Mouse (Mus musculus) intestine, embryonic 14.5 days (tissue): ENCODE results near the gene Rbm6. TPM values are rescaled to one million over a fixed set of nuclear protein-coding genes. Genes with fewer than 3 reads are reported as not detected.

ENCODE experiments used
- ATAC-seq: fragments of 200-750 bp; cut with Nextera tagmentation; replicated peaks from 2 replicates; pipeline ENCODE4 v1.8.0; 2017; ENCODE audit warnings: low read depth, moderate number of reproducible peaks, moderate TSS enrichment, moderate library complexity; ENCODE audit not compliant: low FRiP score, low TSS enrichment
- DNase-seq: peaks from one replicate; pipeline ENCODE4 v3.0.0-alpha.2; 2018; ENCODE audit warnings: low spot score
- H3K27ac ChIP-seq: fragments of 300-500 bp; sonication (generic); 2 replicates; pipeline ENCODE4 v1.5.1; 2014; ENCODE audit warnings: low read depth, mild to moderate bottlenecking, control low read depth
- H3K27me3 ChIP-seq: fragments of 300-500 bp; sonication (generic); replicated peaks from 2 replicates; pipeline ENCODE4 v1.6.1; 2014; ENCODE audit warnings: low read length, control low read depth; ENCODE audit not compliant: control insufficient read depth, insufficient read depth
- H3K36me3 ChIP-seq: fragments of 300-500 bp; sonication (generic); 2 replicates; pipeline ENCODE4 v1.6.1; 2014; ENCODE audit warnings: low read length, control low read depth; ENCODE audit not compliant: control insufficient read depth, insufficient read depth
- H3K4me1 ChIP-seq: fragments of 300-500 bp; sonication (generic); replicated peaks from 2 replicates; pipeline ENCODE4 v1.6.1; 2014; ENCODE audit warnings: low read length, control low read depth, mixed read lengths; ENCODE audit not compliant: control insufficient read depth, insufficient read depth
- H3K4me2 ChIP-seq: fragments of 300-500 bp; sonication (generic); 2 replicates; pipeline ENCODE4 v1.6.1; 2014; ENCODE audit warnings: low read length
- H3K4me3 ChIP-seq: fragments of 300-500 bp; sonication (generic); 2 replicates; pipeline ENCODE4 v1.5.1; 2014; ENCODE audit warnings: low read depth, low read length, control low read depth, mixed read lengths
- H3K9ac ChIP-seq: fragments of 300-500 bp; sonication (generic); 2 replicates; pipeline ENCODE4 v1.6.1; 2014; ENCODE audit warnings: mild to moderate bottlenecking, low read length
- H3K9me3 ChIP-seq: fragments of 300-500 bp; sonication (generic); 2 replicates; pipeline ENCODE4 v1.6.1; 2016; ENCODE audit warnings: low read length, control low read depth; ENCODE audit not compliant: control insufficient read depth
- WGBS: fragments of 180-500 bp; shearing (Covaris S2); extraction: QIAGEN DNeasy Blood & Tissue Kit; methylation state at CpG from one replicate; pipeline ENCODE4 v1.1.7; 2014; 5-methylcytosine and 5-hydroxymethylcytosine counted together
- polyA plus RNA-seq: library from polyadenylated mRNA; unstranded; fragments of >200 nt; fragmentation: Nextera tagmentation; extraction: Ambion mirVana; gene quantifications from 2 replicates; pipeline ENCODE4 v1.2.1, GENCODE M21; 2014

Rbm6 gene
- polyA plus RNA-seq, 1 experiment from 2014 or later: 64.2 TPM

DNA sequence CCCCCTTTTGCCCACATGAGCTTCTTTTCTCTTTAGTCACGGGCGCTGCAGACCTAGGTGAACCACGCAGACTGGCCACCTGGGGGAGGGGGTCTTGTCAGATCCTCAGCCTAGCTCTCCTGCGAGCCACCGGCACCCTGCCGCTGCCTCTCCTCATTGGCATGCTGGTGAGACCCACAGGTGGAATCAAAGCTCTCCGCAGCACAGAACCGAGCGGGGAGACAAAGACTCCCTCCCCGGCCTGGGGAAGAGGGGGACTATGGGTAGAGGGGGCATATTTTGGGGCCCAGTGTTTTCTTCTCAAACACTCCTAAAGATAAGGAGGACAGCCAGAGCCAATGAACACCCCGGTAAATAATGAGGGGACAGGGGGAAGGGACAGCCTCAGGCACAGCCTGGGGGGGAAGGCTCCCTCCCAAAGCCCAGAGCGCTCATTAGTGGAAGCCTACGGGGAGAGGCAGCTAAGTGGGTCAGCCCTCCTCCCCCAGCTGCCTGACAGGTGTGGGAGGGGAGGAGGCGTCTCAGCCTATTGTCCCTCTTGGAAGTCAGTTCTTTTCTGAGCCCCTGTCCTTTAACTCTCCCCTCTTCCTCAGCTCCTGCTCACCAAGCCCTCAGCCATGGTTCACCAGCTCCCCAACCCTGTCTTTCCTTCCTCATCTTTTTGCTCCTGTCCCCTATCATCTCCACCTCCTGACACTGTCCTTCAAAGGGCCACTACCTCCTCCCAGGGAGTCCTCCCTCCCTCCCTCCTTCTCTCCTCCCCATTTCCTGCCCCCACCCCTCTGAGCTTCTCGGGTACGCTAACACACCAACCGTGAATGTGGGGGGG, 137.5 kb downstream of the Rbm6 start:
- Histone ChIP-seq H3K4me2 (peak overlapping the region; percentile 34), H3K4me1 (peaks cover 26% of the 10 kb centered on the region), H3K9me3 (no peaks in the 10 kb centered on the region), H3K9ac (no peak overlapping the region), H3K4me3 (no peak overlapping the region), H3K36me3 (peaks cover 25% of the 10 kb centered on the region), H3K27me3 (peaks cover 5% of the 10 kb centered on the region; the same call in 1 of the 2 replicates), H3K27ac (no peak overlapping the region)
- DNase-seq (no peak), ATAC-seq (no peak)
- WGBS: 8% methylated on average over 17 of the region's 17 CpGs

DNA sequence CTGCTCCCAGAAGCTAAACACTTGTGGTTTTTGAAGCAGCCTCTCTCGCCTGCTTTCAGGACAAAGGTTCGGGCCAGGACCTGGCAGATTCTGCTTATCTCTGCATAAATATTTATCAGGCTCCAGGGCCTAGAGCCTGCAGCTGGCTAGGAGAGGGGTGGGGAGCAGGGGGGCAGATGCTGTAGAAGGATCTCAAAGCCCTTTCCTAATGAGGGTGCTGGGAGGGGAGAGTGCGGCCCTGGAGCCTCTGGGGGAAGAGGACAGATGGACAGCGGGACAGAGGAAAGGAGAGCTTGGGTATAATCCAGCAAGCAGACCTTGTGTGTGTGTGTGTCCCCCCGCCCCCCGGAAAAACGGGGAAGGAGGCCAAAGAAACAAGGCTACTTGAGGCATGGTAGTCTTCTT, 138.5 kb downstream of the Rbm6 start:
- 22% methylated on average over 7 of the region's 7 CpGs for WGBS
- Histone ChIP-seq H3K9ac (no peak overlapping the region), H3K9me3 (no peaks in the 10 kb centered on the region), H3K27ac (no peak overlapping the region), H3K36me3 (peaks cover 15% of the 10 kb centered on the region), H3K4me1 (peaks cover 26% of the 10 kb centered on the region), H3K4me3 (no peak overlapping the region), H3K27me3 (peaks cover 5% of the 10 kb centered on the region; the same call in 1 of the 2 replicates), H3K4me2 (no peak overlapping the region)
- DNase-seq (no peak), ATAC-seq (no peak)

DNA sequence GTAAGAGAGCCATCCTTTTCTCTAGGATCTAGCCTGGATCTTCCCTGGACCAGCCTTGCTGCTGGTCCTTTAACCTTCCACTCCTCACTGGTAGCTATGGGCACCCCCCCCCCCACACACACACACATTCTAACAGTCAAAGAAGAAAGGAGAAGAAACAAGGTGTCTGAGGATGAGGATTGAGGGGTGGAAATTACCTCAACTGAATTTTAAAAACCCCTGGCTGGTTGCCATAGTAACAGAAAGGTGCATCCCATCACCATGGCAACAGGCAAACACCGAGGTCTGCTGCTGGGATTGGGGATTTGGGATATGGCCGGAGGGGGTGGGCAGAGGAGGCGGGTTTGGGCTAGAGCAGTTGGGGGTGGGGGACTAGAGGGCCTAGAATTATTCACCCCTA, 143.3 kb downstream of the Rbm6 start:
- no peaks in the 10 kb centered on the region for H3K27me3 ChIP-seq
- no peak overlapping the region for H3K27ac ChIP-seq
- H3K4me1 ChIP-seq: peaks cover 12% of the 10 kb centered on the region
- no peaks in the 10 kb centered on the region for H3K9me3 ChIP-seq
- H3K4me2 ChIP-seq: no peak overlapping the region
- WGBS: 41% methylated on average over 3 of the region's 3 CpGs
- DNase-seq (no peak), ATAC-seq (no peak)
- H3K36me3 ChIP-seq: no peaks in the 10 kb centered on the region
- H3K4me3 ChIP-seq: no peak overlapping the region
- no peak overlapping the region for H3K9ac ChIP-seq

DNA sequence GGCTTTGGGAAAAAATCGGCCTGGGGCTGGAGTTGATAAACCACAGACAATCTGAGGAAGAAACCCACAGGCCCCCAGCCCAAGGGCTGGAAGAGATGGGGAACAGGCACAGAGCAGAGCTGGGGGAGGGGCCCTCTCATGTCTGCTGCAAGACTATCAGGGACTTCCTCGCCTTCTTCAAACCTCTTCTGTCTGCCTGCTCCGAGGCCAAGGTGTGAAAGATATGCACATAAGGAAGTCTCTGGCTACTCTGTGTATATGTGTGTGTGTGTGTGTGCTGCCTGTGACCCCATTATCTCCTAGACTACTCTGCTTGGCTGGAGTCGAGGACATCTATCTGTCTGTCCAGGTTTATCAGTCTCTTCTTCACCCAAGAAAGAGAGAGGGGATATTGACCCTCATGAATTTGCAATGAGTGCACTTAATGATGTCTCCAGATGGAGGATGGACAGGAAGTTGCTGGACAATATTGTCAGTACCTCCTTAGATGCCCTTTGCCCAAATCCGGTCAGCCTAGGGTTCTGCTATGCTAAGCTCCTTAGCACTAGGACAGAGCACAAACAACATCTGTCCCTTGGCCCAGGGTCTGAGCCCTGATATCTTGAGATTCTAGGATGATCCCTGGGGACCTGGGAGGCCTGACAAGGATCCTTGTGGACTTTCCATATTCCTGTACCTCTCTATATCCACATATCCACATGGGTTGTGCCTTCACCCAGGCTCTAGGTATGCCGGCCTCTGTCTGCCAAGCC, 143.9 kb downstream of the Rbm6 start:
- no peak for DNase-seq
- no peaks in the 10 kb centered on the region for H3K36me3 ChIP-seq
- no peaks in the 10 kb centered on the region for H3K27me3 ChIP-seq
- peaks cover 9% of the 10 kb centered on the region for H3K4me1 ChIP-seq
- no peak overlapping the region for H3K4me2 ChIP-seq
- H3K9ac ChIP-seq: no peak overlapping the region
- 53% methylated on average over 6 of the region's 6 CpGs for WGBS
- no peak overlapping the region for H3K27ac ChIP-seq
- no peak for ATAC-seq
- H3K9me3 ChIP-seq: no peaks in the 10 kb centered on the region
- H3K4me3 ChIP-seq: no peak overlapping the region

DNA sequence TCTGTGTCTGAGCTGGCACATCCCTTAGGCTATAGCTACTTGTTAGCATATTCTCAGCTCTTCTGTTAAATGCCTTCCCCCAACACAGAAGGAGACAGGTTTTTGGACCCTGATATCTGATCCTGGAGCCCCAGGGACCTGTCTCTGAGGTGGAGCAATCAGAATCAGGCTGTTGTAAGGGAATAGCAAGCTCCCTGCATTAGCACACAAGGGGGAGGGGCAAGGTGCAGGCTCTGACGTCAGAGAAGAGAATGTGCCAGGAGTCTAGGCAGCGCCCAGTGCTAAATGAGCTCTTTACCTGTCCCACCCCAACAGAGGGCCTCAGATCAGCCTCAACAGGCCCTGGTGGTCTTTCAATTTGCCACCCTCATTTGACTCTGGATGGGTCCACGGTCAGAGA, 146.0 kb downstream of the Rbm6 start:
- Histone ChIP-seq H3K4me3 (no peak overlapping the region), H3K9me3 (no peaks in the 10 kb centered on the region), H3K27ac (no peak overlapping the region), H3K36me3 (no peaks in the 10 kb centered on the region), H3K4me1 (peaks cover 24% of the 10 kb centered on the region), H3K4me2 (no peak overlapping the region), H3K9ac (no peak overlapping the region), H3K27me3 (no peaks in the 10 kb centered on the region)
- WGBS: 53% methylated on average over 3 of the region's 3 CpGs
- no peak for ATAC-seq
- no peak for DNase-seq

DNA sequence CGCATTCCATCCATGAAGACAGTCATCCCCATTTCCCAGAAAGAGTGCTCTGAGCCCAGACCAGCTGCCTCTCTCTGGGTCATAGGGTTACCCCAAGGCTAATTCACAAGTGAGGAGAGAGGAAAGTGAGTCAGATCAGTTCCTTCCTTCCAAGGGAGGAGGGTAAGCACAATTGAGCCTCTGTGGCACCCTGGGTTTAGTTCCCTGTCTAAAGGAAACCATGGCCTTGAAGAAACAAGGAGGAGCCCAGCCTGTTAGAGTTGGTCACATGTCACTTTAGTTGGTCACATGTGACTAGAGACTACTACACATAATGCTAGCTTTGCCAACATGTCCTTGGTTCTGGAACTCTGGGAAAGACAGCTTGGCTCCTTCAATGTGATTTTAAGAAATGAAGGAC, 148.2 kb downstream of the Rbm6 start:
- Histone ChIP-seq H3K27me3 (no peaks in the 10 kb centered on the region), H3K4me2 (no peak overlapping the region), H3K36me3 (no peaks in the 10 kb centered on the region), H3K27ac (peak overlapping the region; percentile 1; the same call in 1 of the 2 replicates), H3K9me3 (no peaks in the 10 kb centered on the region), H3K4me1 (peaks cover 24% of the 10 kb centered on the region), H3K4me3 (no peak overlapping the region), H3K9ac (no peak overlapping the region)
- no peak for DNase-seq
- 79% methylated on average over 1 of the region's 1 CpGs for WGBS
- no peak for ATAC-seq

DNA sequence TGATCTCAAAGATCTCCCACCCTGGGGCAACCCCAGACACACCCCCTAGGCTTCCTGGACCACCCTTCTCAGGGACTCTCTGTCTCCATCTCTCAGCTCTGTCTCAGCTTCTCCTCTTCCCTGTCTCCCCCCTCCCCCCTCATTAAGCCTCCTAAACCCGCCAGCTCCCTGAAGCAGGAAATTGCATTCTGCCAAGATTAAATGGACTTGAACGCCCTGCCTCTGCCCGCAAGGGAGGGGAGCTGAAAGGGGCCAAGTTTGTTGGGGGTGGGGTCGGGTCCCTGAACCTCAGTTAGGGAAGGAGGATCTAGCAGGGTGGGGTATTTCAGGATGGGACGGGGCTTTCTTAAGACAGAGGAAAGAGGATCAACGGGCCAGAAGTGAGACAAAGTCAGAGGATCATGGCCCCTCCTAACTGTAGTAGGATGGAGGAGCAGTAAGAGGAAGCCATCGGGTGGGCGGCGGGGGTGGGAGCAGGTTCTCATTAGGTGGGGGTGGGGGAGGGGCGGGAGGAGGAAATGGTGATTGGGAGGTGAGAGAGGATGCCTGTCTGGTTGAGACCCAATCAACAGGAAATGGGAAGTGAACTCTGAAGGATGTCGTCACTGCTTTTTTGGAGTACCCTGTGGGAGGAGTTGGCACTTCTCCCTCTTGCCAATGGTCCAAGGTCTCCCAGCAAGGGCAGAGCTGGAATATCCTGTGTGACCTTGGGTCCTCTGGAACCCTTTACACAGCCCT, 149.1 kb downstream of the Rbm6 start:
- no peaks in the 10 kb centered on the region for H3K9me3 ChIP-seq
- WGBS: 6% methylated on average over 11 of the region's 11 CpGs
- no peak overlapping the region for H3K4me3 ChIP-seq
- no peak overlapping the region for H3K9ac ChIP-seq
- no peaks in the 10 kb centered on the region for H3K36me3 ChIP-seq
- H3K4me1 ChIP-seq: peaks cover 24% of the 10 kb centered on the region
- H3K4me2 ChIP-seq: peak overlapping the region; percentile 39
- ATAC-seq: peak; percentile 24; the same call in 1 of the 2 replicates
- H3K27me3 ChIP-seq: no peaks in the 10 kb centered on the region
- DNase-seq: no peak
- peak overlapping the region; percentile 16; the same call in 1 of the 2 replicates for H3K27ac ChIP-seq
